Mouse (Mus musculus) monocyte, adult 5-6 weeks (primary cell): Measurements from ENCODE around the gene Ptpn23. TPM values are rescaled to one million over a fixed set of nuclear protein-coding genes. Genes with fewer than 3 reads are reported as not detected.

ENCODE experiments used
- ATAC-seq: fragments of 153-309, 156-312 bp; replicated peaks from 2 replicates; pipeline ENCODE4 v1.8.0; 2017; ENCODE audit warnings: mild to moderate bottlenecking; ENCODE audit not compliant: low TSS enrichment, insufficient number of reproducible peaks, severe bottlenecking, poor library complexity, low FRiP score
- total RNA-seq: library from RNA; stranded (forward); fragments of 200-1000, 200-491, 200-594 nt; gene quantifications from 3 replicates; pipeline ENCODE4 v1.2.3, GENCODE M21; 2017

The Ptpn23 gene
- total RNA-seq, 1 experiment from 2014 or later: 7.0 TPM

- no peak for ATAC-seq
Observed at GRCm38 (mm10) chr9:110343805-110344204, 64.2 kb downstream of the Ptpn23 start.

GRCm38 (mm10) chr9:110342008-110342407, 66.0 kb downstream of the Ptpn23 start:
- no peak for ATAC-seq

- no peak for ATAC-seq
Observed at GRCm38 (mm10) chr9:110340037-110340750, 67.8 kb downstream of the Ptpn23 start.

Other genes starting within 250 kb of the Ptpn23 start
- gene Cspg5, start 164.4 kb downstream of the Ptpn23 start, total RNA-seq: 1.2 to 1.5 TPM in 2 of 3 replicates, not detected in the other
- 1.7 to 7.1 TPM (median 6.1 TPM) in 3 replicates for gene Elp6, start 103.0 kb downstream of the Ptpn23 start, total RNA-seq
- 9.0 to 22.1 TPM (median 12.4 TPM) in 3 replicates for gene Scap, start 74.9 kb downstream of the Ptpn23 start, total RNA-seq
- 1.2 TPM in 1 of 3 replicates, not detected in the others for gene Ngp, start 11.5 kb upstream of the Ptpn23 start, total RNA-seq
- gene Klhl18, start 68.5 kb upstream of the Ptpn23 start, total RNA-seq: 18.9 to 29.8 TPM (median 24.5 TPM) in 3 replicates
- gene Kif9, start 68.7 kb upstream of the Ptpn23 start, total RNA-seq: 1.8 to 5.4 TPM (median 4.0 TPM) in 3 replicates
- 253 to 368 TPM (median 266 TPM) in 3 replicates for gene Setd2, start 124.4 kb upstream of the Ptpn23 start, total RNA-seq
- 5.9 to 10.5 TPM (median 9.9 TPM) in 3 replicates for gene Nradd, start 216.2 kb upstream of the Ptpn23 start, total RNA-seq
- gene Nbeal2, start 245.9 kb upstream of the Ptpn23 start, total RNA-seq: 63.7 to 114 TPM (median 92.9 TPM) in 3 replicates
- gene Ccdc12, start 248.3 kb upstream of the Ptpn23 start, total RNA-seq: 162 to 274 TPM (median 251 TPM) in 3 replicates